Mouse (Mus musculus): Measurements from ENCODE around the gene Spns3. TPM values are rescaled to one million over a fixed set of nuclear protein-coding genes. Genes with fewer than 3 reads are reported as not detected.

The Spns3 gene
- polyA plus RNA-seq, 1 experiment from 2014 or later = 0.28 TPM

DNA sequence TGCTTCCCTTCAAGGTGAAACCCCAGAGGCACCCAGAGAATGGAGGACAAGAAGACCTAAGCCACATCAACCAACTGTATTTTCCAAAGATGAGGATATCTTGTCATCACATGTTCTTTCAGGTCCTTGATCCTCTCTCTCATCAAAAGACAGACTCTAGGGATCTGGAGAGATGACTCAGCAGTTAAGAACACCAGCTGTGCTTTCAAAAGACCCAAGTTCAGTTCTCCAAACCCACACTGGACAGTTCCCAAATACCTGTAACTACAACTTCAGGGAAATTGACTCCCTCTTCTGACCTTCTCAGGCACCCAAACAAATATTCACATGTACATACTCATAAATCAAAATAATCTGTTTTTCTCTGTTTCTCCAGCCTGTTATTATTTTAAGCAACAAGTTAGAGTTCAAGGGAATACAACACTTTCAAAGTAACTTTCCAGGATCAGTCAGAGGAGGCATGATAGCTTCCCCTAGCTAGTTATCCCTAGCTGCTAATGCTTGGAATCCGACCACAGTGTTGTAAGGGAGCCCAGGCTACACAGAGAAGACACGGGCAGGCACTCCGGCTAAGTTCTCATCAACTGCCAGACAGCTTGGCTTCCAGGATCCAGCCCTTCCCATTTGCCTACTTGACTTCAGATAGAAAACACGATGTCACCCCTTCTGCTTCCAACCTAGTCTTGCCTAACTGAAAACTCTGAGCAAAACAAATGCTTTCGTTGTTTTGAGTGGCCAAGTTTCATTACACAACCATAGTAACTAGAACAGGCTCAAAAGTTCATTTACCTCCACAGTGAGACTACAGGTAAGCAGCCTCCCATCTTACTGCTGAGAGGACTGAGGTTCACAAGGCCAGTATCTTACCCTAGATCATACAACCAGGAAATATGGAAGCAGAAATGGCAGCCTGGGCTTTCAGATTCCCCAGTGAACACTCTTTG lies 28.4 kb downstream of the Spns3 start:
- no peak overlapping the region for H3K4me3 ChIP-seq
- peaks cover 15% of the 10 kb centered on the region for H3K27me3 ChIP-seq (ENCODE audit: insufficient read depth, poor library complexity, severe bottlenecking)
- H3K36me3 ChIP-seq = no peaks in the 10 kb centered on the region
- WGBS = 71% methylated on average over 5 of the region's 5 CpGs
- no peak overlapping the region for H3K27ac ChIP-seq
- H3K4me1 ChIP-seq = no peaks in the 10 kb centered on the region; the same call in 1 of the 2 replicates
- H3K9me3 ChIP-seq = no peaks in the 10 kb centered on the region
- no peak for DNase-seq (ENCODE audit: low spot score)

DNA sequence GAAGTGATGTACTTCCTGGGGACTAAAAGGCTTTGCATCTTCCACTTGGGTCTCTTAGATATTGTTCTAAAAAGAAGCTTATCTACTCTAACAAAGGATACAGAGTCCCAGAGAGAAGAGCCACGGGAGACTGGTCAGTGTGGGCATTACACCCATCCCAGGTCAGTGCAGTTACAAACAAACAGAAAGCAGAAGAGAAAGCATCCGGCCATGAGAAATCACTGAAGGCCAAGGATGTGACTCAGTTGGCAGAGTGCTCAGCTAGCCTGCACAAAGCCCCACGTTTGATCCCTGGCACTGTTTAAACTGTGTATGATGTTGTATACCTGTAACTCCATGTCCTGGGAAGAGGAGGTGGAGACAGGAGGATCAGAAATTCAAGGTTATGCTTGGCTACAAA lies 30.4 kb downstream of the Spns3 start:
- Histone ChIP-seq H3K27ac (no peak overlapping the region), H3K27me3 (ENCODE audit: insufficient read depth, poor library complexity, severe bottlenecking) (no peaks in the 10 kb centered on the region), H3K36me3 (no peaks in the 10 kb centered on the region), H3K4me1 (no peaks in the 10 kb centered on the region; the same call in 1 of the 2 replicates), H3K4me3 (no peak overlapping the region), H3K9me3 (no peaks in the 10 kb centered on the region)
- no peak for DNase-seq (ENCODE audit: low spot score)
- 59% methylated on average over 3 of the region's 3 CpGs for WGBS

DNA sequence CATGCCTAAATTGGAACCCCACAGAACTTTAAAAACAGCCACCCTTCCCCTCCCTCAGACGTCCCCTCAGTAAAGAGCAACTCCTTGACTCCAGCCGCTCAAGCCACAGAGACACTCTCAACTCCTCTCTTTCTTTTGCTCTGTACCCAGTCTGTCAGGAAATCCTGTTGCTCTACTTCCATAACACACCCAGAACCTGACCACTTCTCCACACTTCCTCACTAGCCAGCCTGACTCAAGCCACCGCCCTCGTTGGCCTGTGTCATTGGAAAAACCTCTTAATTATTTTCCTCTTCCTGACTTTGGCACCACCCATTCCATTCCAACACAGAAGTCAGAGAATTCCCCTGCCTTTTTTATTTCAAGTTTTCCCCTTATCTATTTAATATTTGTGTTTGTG lies 31.1 kb downstream of the Spns3 start:
- no peaks in the 10 kb centered on the region; the same call in 1 of the 2 replicates for H3K4me1 ChIP-seq
- no peaks in the 10 kb centered on the region for H3K36me3 ChIP-seq
- DNase-seq (ENCODE audit: low spot score) = no peak
- 77% methylated on average over 4 of the region's 4 CpGs for WGBS
- no peaks in the 10 kb centered on the region for H3K27me3 ChIP-seq (ENCODE audit: insufficient read depth, poor library complexity, severe bottlenecking)
- H3K27ac ChIP-seq = no peak overlapping the region
- no peaks in the 10 kb centered on the region for H3K9me3 ChIP-seq
- H3K4me3 ChIP-seq = no peak overlapping the region

DNA sequence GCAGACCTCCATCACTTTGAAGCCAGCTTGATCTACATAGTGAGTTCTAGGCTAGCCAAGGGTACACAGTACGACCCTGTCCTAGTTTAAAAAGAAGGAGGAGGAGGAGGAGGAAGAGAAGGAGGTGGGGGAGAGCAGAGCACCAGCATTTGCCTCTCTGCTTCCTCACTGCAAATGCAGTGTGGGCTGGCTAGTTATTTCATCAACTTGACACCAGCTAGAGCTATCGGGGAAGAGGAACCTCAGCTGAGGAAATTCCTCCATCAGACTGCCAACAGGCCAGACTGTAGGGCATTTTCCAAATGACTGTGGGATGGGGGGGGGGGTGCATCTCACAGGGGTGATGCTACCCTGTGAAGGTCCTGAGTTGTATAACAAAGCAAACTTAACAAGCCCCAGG lies 31.9 kb downstream of the Spns3 start:
- H3K4me1 ChIP-seq = no peaks in the 10 kb centered on the region; the same call in 1 of the 2 replicates
- no peaks in the 10 kb centered on the region for H3K9me3 ChIP-seq
- 57% methylated on average over 2 of the region's 2 CpGs for WGBS
- DNase-seq (ENCODE audit: low spot score) = no peak
- no peak overlapping the region for H3K4me3 ChIP-seq
- H3K27me3 ChIP-seq (ENCODE audit: insufficient read depth, poor library complexity, severe bottlenecking) = no peaks in the 10 kb centered on the region
- H3K27ac ChIP-seq = no peak overlapping the region
- H3K36me3 ChIP-seq = no peaks in the 10 kb centered on the region

DNA sequence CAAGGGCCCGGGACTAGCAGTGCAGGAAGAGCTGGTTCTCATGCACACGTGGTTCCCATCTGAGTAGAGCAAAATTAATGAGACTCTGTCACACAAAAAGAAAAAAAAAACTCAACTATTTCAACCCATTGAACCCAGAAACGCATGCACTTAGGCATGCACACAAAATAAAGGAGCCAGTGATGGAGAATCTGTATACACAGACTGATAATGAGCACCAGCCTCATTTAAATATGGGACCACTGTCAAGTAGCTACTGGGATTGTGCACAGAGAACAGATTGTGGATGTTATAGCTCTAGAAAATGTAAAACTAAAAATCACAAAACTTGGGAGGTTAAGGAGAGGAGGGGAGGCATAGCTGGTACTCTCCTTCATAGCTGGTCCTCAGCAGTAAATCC lies 35.3 kb downstream of the Spns3 start:
- no peaks in the 10 kb centered on the region for H3K27me3 ChIP-seq (ENCODE audit: insufficient read depth, poor library complexity, severe bottlenecking)
- WGBS = 63% methylated on average over 3 of the region's 3 CpGs
- no peaks in the 10 kb centered on the region for H3K9me3 ChIP-seq
- no peak overlapping the region for H3K4me3 ChIP-seq
- no peaks in the 10 kb centered on the region; the same call in 1 of the 2 replicates for H3K4me1 ChIP-seq
- H3K27ac ChIP-seq = no peak overlapping the region
- no peak for DNase-seq (ENCODE audit: low spot score)
- H3K36me3 ChIP-seq = no peaks in the 10 kb centered on the region

DNA sequence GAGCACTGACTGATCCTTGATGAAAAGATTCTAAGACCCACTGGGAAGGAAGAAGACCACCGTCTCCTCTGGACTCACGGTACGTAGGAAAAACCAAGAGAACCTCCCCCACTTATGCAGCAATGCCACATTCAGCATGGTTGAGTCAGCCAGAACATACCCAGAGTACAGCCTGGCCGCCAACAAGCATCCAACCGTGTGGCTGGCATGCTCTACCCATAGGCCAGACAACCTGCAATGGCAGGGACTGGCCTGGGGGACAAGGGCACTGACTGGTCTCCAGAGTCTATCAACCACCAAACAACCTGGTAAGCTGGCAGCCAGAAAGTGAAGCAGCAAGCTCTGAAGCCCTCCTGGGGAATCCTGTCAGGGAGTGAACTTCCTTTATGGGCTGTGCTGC lies 41.7 kb downstream of the Spns3 start:
- peaks cover 9% of the 10 kb centered on the region; the same call in 1 of the 2 replicates for H3K27me3 ChIP-seq (ENCODE audit: insufficient read depth, poor library complexity, severe bottlenecking)
- H3K4me1 ChIP-seq = peaks cover 13% of the 10 kb centered on the region
- no peaks in the 10 kb centered on the region for H3K36me3 ChIP-seq
- no peaks in the 10 kb centered on the region for H3K9me3 ChIP-seq
- H3K27ac ChIP-seq = no peak overlapping the region
- 91% methylated on average over 5 of the region's 5 CpGs for WGBS
- no peak overlapping the region for H3K4me3 ChIP-seq
- DNase-seq (ENCODE audit: low spot score) = no peak

DNA sequence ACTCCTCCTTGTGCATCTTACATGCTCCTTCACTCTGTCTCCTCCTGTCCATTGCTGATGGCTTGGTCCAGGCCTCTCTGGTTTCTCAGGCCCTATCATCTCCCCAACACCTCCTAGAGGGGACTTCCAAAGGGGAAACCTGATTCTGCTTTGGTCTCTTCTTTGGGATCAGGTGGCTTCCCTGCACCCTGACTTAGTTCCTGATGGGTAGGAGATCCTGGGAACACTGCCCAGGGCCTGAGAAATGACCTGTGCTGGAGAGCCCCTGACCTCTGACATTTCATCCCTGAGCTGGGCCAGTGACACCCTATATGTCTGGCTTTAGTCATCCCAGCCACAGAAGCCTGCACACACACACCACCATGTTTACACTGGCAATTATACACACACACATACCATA lies 42.7 kb downstream of the Spns3 start:
- H3K4me3 ChIP-seq = no peak overlapping the region
- no peaks in the 10 kb centered on the region for H3K9me3 ChIP-seq
- no peaks in the 10 kb centered on the region for H3K36me3 ChIP-seq
- no peak for DNase-seq (ENCODE audit: low spot score)
- no peak overlapping the region for H3K27ac ChIP-seq
- H3K27me3 ChIP-seq (ENCODE audit: insufficient read depth, poor library complexity, severe bottlenecking) = peaks cover 17% of the 10 kb centered on the region; the same call in 1 of the 2 replicates
- H3K4me1 ChIP-seq = peaks cover 23% of the 10 kb centered on the region

DNA sequence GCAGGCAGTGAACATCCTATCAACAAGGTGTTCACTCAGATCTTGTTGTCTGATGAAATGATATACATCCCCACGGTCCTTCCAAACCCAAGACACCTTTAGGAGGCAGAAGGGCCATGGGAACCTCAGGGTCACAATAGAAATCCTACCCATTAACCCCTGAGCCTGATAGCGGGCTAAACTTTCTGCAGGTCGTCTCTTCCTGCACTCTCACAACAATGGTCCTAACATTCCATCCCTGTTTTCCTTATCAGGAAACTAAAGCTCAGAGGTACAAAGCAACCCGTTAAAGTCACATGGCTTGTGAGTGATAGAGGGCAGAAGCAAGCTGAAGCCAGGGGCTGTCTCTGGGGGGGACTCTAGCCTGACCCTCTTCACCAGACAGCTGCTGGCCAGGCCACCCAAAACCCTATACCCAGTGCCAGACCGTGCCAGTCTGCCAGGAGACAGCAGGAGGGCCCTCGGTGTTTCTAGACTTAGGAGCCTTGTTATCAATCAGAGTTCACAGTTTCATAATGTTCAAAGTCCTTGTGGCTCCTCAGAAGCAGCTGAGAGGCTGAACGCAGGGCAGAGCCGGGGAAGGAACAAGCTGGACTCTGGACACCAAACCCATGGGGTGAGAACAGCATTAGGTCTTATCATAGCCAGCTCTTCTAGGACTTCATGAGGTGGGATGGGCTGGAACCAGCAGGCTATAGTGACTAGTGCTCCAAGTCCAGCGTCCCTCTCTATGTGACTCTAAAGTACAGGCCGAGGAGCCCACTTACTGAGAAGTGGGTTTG lies 46.1 kb downstream of the Spns3 start:
- H3K36me3 ChIP-seq = no peaks in the 10 kb centered on the region
- no peaks in the 10 kb centered on the region for H3K9me3 ChIP-seq
- WGBS = 44% methylated on average over 10 of the region's 10 CpGs
- H3K4me1 ChIP-seq = peaks cover 37% of the 10 kb centered on the region
- H3K27ac ChIP-seq = no peak overlapping the region
- H3K4me3 ChIP-seq = no peak overlapping the region
- DNase-seq (ENCODE audit: low spot score) = no peak
- peaks cover 39% of the 10 kb centered on the region; the same call in 1 of the 2 replicates for H3K27me3 ChIP-seq (ENCODE audit: insufficient read depth, poor library complexity, severe bottlenecking)

DNA sequence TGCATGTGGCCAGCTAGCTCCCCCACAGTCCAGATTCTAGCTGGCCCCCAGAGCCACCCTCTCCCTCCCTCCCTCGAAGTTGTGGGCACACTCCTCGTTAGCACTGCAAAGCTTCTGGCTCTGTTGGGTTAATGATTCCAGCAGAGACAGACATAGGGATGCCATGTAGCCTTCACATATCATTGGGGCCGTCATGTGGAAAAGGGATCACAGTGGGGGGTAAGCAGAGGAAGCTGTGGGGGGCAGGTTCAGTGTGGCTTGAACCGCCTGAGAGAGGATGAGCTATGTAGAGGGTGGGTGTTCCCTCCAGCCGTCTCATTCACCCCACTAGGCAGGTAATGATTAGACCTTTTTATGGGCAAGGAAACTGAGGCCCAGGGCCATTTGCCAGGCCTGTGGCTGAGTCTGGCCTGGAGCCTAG lies 46.8 kb downstream of the Spns3 start:
- no peak for DNase-seq (ENCODE audit: low spot score)
- H3K27me3 ChIP-seq (ENCODE audit: insufficient read depth, poor library complexity, severe bottlenecking) = peaks cover 41% of the 10 kb centered on the region; the same call in 1 of the 2 replicates
- WGBS = 36% methylated on average over 5 of the region's 5 CpGs
- no peaks in the 10 kb centered on the region for H3K9me3 ChIP-seq
- no peaks in the 10 kb centered on the region for H3K36me3 ChIP-seq
- H3K4me1 ChIP-seq = peaks cover 37% of the 10 kb centered on the region
- H3K4me3 ChIP-seq = no peak overlapping the region
- no peak overlapping the region for H3K27ac ChIP-seq

DNA sequence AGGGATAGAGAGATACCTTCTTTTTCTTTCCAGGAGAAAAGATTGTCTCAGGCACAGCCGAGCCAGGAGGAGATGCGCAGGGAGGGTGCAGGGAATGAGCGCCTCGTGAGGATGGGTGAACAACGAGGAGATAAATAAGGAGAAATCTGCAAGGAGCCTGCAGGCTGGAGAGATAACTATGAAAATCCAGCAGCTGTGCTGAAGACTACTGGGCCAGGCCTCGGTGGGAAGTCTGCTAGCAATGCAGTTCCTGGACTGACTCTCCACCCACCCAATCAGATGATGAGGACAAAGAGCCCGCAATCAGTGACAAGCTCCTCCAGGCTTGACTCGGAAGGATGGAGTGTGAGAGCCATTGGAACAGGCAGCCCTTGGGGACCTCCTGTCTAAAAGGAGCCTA lies 48.1 kb downstream of the Spns3 start:
- no peaks in the 10 kb centered on the region for H3K9me3 ChIP-seq
- no peak for DNase-seq (ENCODE audit: low spot score)
- H3K4me1 ChIP-seq = peaks cover 37% of the 10 kb centered on the region
- 0 out of 2 replicates have a peak overlapping the region, but pooled peaks have one; percentile 11 for H3K27ac ChIP-seq
- peaks cover 51% of the 10 kb centered on the region for H3K27me3 ChIP-seq (ENCODE audit: insufficient read depth, poor library complexity, severe bottlenecking)
- H3K36me3 ChIP-seq = no peaks in the 10 kb centered on the region
- 14% methylated on average over 8 of the region's 8 CpGs for WGBS
- H3K4me3 ChIP-seq = no peak overlapping the region

DNA sequence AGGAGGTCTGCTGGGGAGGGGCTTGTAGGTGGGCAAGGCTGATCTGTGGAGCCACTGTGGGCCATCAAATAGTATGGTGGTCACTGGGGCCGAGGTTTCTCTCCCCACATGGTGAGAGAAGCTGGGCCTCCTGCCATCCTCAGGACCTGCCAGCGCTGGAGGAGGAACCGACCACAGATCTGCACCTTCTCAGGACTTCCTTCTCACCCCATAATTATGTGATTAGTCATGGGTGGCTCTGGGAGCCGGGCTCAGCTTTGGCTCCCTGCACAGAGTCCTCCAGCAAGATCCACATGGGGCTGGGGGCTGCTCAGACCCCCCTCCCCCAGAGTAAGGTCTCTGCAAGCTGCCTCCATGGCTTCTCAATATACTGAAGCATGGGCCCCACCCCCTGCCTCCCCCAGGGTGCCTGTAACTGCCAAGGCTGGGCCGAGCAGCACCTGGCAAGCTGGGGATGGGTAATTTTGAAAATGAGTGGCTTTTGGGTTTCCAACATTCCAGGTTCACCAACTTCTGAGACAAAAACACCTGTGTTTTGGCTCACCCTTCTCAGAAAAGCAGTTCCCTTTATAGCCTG lies 48.8 kb downstream of the Spns3 start:
- DNase-seq (ENCODE audit: low spot score) = no peak
- H3K27me3 ChIP-seq (ENCODE audit: insufficient read depth, poor library complexity, severe bottlenecking) = peaks cover 52% of the 10 kb centered on the region
- H3K36me3 ChIP-seq = no peaks in the 10 kb centered on the region
- WGBS = 21% methylated on average over 5 of the region's 5 CpGs
- no peaks in the 10 kb centered on the region for H3K9me3 ChIP-seq
- H3K27ac ChIP-seq = 0 out of 2 replicates have a peak overlapping the region, but pooled peaks have one; percentile 26
- no peak overlapping the region for H3K4me3 ChIP-seq
- H3K4me1 ChIP-seq = peaks cover 37% of the 10 kb centered on the region

DNA sequence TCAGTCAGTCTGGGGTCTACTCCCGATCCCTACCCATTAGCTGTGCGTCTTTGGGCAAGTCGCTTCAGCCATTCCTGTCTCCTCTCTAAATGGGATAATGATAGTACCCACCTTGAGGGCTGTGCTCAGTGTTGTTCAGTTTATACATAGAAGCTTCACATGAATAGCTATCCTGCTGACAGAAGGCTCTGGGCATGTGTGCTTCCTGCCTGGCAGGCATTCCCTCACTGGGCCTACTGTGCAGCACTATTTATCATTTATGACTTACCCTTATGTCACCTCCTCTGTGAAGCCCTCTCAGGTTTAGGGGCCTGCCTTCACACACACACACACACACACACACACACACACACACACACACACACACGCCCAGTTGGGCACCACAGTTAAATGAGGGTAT lies 50.2 kb downstream of the Spns3 start:
- no peaks in the 10 kb centered on the region for H3K36me3 ChIP-seq
- H3K4me1 ChIP-seq = peaks cover 37% of the 10 kb centered on the region
- no peak overlapping the region for H3K27ac ChIP-seq
- H3K9me3 ChIP-seq = no peaks in the 10 kb centered on the region
- no peak for DNase-seq (ENCODE audit: low spot score)
- H3K27me3 ChIP-seq (ENCODE audit: insufficient read depth, poor library complexity, severe bottlenecking) = peaks cover 51% of the 10 kb centered on the region
- 89% methylated on average over 4 of the region's 4 CpGs for WGBS
- no peak overlapping the region for H3K4me3 ChIP-seq

DNA sequence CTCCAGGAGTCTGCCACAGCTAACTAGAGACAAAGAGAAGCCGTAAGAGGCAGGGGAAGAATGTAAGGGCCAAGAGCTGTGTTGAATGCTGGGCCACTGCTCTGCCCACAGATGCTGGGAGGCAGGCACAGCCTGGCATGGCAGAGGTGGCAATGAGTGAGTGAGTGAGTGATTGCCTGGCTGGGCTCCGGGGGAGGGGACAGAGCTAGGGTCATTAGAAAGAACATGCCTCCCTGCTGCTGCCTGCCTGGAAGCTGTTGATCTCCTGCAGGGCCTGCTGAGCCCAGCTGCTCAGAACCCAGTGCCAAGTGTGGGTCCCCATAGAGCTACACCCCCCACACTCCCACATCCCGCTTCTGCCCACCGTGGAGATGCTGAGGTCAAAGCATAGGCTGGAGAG lies 52.9 kb downstream of the Spns3 start:
- no peak for DNase-seq (ENCODE audit: low spot score)
- WGBS = 22% methylated on average over 4 of the region's 4 CpGs

More for the DNA sequence above, 52.9 kb downstream of the Spns3 start:
- Histone ChIP-seq H3K4me3 (no peak overlapping the region), H3K9me3 (no peaks in the 10 kb centered on the region), H3K27me3 (ENCODE audit: insufficient read depth, poor library complexity, severe bottlenecking) (peaks cover 40% of the 10 kb centered on the region), H3K4me1 (peaks cover 12% of the 10 kb centered on the region), H3K27ac (no peak overlapping the region), H3K36me3 (no peaks in the 10 kb centered on the region)
